Mouse (Mus musculus) ZHBTc4 (cell line): ENCODE data around the gene Lmx1b.

ENCODE experiments used
- DNase-seq: peaks from one replicate; pipeline ENCODE4 v3.0.0-alpha.2; 2011; ENCODE audit warnings: low read depth, low spot score

Lmx1b gene

DNA sequence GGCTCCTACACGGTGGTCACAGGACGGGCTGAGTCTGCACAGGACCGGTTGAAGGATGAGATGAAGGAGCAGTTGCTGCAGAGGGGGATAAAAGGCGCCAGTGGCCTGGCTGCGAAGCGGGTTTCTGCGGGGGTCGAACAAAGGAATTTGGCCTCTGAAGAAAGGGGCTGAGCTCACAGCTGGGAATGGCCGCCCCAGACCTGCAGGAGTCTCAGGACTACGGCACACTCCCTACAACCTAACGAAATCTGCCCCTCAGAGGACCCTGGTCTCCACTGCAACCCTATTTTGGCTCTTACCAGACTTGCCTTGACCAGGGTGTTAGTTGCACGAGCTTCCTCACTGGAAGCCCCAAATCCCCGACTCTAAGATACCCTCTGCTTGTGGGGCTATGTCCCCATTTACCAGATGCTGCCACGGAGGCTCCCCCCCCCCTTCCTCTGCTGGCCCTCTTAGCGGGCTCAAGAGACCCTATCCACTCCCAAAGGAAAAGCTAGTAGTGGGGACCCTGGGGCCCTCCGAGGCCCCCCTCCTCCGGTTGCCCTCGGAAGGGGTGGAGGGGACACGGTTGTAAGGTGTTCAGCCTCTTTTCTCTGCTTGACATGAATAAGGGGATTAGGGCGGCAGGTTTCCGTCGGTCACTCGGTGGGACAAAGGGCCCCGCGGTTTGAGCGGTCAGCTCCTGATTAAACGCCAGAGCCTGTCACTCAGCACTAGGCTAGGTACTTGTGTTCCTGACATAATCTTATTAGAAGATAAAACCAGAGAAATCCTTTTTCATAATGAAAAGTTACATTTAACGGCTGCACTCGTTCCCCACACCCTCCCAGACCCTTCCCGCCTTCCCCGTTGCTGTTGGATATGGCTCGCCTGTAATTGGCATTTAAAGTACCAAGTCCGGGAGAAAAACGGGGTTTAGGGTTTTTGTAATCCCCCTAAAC lies 10.0 kb downstream of the Lmx1b start:
- no peak for DNase-seq

- no peak for DNase-seq
Measured at GRCm38 (mm10) chr2:33629641-33630040, 10.7 kb downstream of the Lmx1b start.

DNA sequence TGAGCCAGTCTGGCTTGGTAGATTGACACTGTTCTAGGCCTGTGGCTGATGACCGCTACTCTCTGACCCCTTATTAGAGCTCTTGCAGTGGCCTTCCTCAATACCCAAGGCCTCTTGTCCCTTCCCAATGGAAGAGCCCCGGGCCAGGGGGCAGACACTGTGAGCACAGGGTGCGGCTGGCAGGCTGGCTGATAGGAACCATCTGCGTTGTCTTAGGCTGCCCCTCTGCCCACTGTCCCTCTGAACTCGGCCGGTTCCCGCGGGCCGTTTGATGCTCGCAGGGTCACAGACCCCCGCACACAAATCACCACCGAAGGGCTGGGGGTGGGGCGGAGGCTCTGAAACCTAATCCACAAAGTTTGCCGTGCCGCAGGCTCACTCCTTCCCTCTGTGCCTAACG lies 11.5 kb downstream of the Lmx1b start:
- DNase-seq = no peak

DNA sequence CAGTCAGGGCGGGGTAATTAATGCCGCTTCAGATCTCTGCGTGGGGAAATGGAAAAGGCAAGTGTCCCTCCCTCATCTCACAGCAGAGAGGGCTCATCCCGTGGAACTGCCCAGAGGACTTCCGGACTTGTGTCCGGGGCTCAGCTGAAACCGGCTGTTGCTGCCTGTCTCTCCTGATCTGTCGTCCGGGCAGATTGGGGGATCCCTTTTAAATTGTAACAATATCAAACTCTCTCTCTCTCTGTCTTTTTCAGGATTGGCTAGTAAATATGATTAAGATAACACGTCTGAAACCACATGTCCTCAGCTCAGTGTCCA lies 13.3 kb downstream of the Lmx1b start:
- no peak for DNase-seq

DNA sequence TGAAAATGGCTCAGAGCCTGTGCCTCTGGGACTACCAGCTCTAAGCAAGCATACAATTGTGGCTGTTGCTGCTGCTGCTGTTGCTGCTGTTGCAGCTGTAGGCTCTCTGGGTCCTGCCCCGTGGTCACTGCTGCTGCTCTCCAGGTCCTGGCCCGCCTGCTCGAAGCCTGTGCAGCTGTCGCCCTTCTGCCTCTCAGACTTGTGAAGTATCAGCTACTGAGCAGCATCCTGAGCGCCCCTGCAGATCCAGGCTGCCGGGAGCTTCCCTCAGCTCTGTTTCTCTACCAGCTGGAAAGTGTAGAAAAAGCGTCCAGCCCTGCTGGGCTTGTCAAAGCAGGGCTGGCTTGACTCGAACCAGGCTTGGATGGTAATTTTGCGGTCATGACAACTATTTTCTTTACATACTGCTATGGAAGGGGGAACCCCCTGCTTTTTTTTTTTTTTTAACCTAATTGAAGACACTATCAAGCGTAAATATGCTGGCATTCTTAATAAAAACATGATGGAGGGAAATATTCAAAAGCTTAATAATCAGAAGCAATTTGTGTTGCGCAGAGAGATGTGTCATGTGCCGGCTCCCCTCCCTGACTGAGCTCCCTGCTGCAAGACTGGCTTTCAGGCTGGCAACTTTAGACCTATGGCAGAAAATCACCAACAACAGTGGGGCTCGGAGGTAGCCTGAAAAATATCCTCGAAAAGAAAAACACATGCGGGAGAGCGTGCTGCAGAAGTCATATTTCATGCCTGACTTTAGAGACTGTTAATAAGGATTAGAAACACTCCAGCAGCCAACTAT lies 13.9 kb downstream of the Lmx1b start:
- no peak for DNase-seq

DNA sequence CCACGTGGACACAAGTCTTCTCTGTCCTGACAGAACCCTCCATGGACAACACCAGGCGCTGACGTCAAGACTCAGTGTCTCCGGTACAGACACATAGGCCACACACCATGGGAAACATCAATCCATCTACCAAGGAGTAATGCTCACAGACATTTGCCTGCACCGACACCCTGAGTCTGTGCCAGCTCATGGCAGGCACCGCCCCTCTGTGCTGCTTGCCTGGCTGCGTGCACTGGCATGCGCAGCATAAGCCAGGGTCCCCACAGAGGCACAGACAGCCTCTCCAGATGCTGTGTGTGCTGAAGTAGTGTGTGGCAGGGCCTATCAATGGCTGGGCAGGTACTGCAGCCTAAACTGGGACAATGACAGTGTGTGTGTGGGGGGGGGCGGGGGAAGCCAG lies 22.6 kb downstream of the Lmx1b start:
- DNase-seq = no peak

GRCm38 (mm10) chr2:33616411-33616843 lies 23.9 kb downstream of the Lmx1b start:
- DNase-seq = peak; percentile 87

DNA sequence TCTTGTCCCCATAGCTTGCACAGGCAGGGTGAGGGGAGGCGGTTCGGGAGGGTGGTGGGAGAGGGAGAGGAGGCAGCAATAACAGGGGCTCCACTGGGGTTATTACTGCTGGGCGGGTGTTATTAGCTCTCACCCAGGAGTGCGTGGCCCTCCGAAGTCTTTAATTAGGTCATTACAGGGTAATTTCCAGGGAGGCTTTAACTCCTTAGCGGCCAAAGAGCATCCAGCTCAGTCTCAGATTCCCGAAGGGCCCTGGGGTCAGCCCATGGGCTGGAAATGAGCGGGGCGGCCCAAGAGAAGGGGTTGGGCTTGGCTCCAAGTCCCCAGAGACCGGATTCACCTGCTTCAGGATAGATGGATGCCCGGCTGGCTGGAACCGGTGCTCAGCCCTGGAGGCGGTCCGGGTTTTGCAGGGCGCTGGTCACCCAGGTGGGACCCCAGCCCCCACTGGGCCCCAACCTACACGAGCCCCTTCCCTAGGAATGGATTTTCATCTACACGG lies 24.4 kb downstream of the Lmx1b start:
- peak; percentile 53 for DNase-seq

DNA sequence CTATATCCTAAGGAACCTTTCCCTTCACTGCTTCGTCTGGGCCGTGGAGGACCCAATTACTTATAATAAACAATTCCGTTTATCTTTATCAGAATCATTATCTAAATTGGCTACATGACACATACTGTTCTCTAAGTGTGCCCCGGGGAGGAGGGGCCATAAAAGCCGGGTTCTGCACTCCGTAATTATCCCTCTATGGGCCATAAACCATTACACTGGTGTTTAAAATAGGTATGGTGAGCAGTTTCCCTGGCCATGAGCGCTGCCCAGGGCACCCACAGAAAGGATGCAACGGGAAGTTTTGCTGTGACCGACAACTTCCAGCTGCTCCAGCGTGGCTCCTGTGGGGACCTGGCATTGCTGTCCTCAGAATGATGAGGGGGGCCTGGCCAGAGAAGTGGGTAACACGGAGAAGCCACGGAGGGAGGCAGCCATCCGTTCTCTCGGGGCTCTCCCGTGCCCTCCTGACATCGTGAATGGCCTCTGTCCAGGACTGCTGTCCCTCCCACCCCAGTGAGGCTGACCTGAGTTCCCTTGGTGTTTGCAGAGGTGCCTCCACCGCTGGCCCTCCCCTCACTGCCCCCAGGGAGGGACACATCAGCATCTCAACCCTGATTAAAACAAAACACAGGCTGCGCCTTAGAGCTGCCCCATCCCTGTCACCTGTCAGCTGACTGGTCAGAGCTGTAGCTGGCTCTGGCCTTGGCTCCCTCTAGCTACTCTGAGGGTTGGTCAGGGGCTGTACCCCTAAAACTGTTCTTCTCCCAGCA lies 34.6 kb downstream of the Lmx1b start:
- DNase-seq = no peak

- DNase-seq = no peak
Measured at GRCm38 (mm10) chr2:33604846-33605486, 35.3 kb downstream of the Lmx1b start.

GRCm38 (mm10) chr2:33600520-33600919 lies 39.8 kb downstream of the Lmx1b start:
- DNase-seq = peak; percentile 80

DNA sequence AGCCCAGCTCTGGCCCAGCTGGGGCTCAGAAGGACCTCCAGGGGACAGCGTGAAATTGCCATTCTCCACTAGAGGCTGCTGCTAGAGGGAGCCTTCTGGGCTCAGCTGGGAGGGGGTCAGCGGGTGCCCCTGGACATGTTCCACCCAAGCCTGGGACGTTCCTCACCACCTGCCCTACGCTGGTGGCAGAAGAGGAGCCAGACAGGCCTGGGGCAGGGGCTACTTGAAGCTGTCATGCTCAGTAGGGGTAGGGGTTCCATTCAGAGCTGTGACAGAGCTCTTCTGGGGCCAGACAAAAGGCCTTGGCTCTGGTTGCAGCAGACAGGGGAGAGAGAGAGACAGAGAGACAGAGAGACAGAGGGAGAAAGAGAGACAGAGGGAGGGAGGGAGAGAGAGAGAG lies 42.9 kb downstream of the Lmx1b start:
- DNase-seq = no peak

- peak; percentile 73 for DNase-seq
Measured at GRCm38 (mm10) chr2:33595085-33595423, 45.3 kb downstream of the Lmx1b start.

DNA sequence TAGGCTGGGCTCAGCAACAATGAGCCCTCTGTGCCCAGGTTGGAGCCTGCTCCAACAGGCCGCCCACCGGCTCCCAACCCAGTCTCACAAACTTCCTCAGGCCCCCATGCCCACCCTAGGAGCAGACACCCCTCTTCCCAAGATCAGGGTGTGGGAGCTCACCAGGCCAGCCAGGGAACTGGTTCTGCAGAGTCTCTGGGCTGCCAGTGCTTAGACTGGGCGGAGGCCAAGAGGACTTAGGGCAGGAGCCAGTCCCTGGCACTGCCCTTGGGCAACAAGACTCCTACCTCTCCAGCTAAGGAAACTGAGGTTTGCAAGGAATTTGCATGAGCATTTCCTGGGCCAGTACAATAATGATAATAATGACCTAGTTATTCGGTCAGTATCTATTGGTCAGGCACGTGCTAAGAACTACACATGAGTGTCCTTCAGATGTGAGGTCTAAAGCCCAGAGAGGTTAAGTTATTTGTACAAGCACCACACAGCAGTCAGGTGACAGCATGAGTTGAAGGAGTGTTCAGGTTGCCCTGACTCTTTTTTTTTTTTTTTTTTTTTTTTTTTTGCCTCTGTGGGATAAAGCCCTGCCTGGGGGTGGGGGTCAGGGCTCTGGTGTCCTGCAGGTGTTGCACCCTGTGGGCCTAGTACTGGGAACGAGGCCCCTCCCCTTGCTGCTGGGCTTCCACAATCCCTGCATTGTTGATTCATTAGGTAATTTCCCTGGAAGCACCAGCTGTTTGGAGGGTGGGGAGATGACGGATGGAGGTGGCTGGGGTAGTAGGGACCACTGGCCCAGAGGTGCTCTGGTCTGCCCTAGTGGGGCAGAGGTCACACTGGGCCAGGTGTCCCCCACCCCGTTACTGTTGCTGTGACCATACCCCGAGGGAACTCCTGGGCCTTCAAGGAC lies 45.9 kb downstream of the Lmx1b start:
- no peak for DNase-seq

GRCm38 (mm10) chr2:33592931-33593555 lies 47.3 kb downstream of the Lmx1b start:
- no peak for DNase-seq

- DNase-seq = no peak
Measured at GRCm38 (mm10) chr2:33589280-33589679, 51.0 kb downstream of the Lmx1b start.

DNA sequence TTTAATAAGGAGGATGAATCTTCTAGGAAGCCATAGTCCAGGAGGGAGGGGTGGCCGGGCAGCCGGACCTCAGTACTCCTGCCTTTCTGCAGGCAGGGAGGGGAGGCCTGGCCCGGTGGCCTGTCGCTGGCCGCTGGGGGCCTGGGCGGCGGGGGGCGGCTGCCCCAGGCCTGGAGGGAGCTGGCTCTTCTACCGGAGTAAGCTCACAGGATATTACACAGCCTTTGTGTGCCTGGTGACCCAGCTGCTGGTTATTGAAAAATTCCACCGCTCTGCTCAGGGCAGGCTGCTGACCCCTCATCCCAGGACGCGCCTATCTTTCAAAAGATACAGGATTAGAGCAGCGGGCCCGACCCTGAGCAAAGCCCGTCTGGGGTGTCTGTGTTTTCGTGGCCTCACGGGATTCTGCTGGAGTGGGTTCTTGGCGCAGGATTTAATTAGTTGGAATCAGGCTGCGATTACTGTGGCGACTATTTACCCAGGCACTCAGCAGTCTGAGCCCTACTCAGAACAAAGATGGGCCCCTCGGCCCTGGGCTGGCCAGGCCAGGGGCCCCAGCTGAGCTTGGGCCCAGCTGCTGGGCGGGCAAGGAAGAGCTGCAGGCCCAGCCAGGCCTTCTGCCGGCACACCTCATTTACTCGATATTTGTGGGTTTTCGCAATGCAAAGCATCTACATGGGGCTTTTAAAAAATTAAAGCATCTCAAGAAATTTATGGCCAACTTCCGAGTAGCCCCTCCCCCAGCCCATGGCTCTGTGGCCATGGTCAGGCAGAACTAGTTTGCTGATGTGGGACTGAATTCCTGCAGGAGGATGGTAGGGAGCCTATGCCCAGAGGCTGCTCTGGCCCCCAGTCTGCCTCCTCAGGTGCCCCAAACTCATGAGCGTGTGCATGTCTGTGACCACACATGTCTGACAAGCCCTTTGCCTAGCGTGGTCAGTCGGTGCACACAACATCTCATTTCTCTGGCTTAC lies 55.1 kb downstream of the Lmx1b start:
- no peak for DNase-seq

DNA sequence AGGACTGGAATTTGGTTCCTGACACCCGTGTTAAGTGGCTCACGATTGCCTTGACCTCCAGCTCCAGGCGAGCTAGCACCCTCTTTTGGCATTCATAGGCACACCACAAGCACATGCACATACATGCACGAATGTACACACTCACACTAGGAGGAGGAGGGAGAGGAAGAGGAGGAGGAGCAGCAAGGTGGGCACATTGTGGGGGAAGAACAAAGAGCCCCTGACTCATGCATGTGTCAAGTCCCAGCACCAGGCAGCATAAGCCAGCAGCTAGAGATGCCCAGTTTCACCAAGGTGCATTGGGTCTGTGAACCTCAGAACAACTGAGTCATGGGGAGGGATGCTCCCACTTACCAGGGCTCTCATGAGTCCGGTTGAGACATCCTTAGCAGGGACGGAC lies 56.5 kb downstream of the Lmx1b start:
- no peak for DNase-seq

- DNase-seq = peak; percentile 59
Measured at GRCm38 (mm10) chr2:33583317-33583716, 57.0 kb downstream of the Lmx1b start.
